Mouse (Mus musculus): ENCODE measurements around the gene Nrp1. TPM values are rescaled to one million over a fixed set of nuclear protein-coding genes. Genes with fewer than 3 reads are reported as not detected.
A peak's percentile ranks its signal among the peaks of the same experiment; 100 is the strongest.

Gene Nrp1
- polyA plus RNA-seq, 1 experiment from 2014 or later: 151 TPM

GRCm38 (mm10) chr8:128372724-128373123 lies 14.3 kb downstream of the Nrp1 start:
- Histone ChIP-seq H3K9ac (no peak overlapping the region), H3K27ac (replicated peaks) (no peak overlapping the region), H3K4me2 (no peak overlapping the region), H3K36me3 (peaks cover 38% of the 10 kb centered on the region), H3K27me3 (no peaks in the 10 kb centered on the region), H3K4me1 (replicated peaks) (peaks cover 60% of the 10 kb centered on the region), H3K9me3 (no peaks in the 10 kb centered on the region), H3K4me3 (no peak overlapping the region)
- ATAC-seq (ENCODE audit: low read depth): no peak
- WGBS: 65% methylated on average over 5 of the region's 5 CpGs

- H3K27ac ChIP-seq (replicated peaks): no peak overlapping the region
- no peak overlapping the region for H3K4me2 ChIP-seq
- no peaks in the 10 kb centered on the region for H3K9me3 ChIP-seq
- H3K36me3 ChIP-seq: peaks cover 38% of the 10 kb centered on the region
- no peak overlapping the region for H3K9ac ChIP-seq
- H3K4me1 ChIP-seq (replicated peaks): peaks cover 63% of the 10 kb centered on the region
- no peak for ATAC-seq (ENCODE audit: low read depth)
- H3K4me3 ChIP-seq: no peak overlapping the region
- WGBS: 89% methylated on average over 6 of the region's 6 CpGs
- no peaks in the 10 kb centered on the region for H3K27me3 ChIP-seq
Measured at GRCm38 (mm10) chr8:128373418-128373817, 15.0 kb downstream of the Nrp1 start.

- WGBS: 46% methylated on average over 4 of the region's 4 CpGs
- Histone ChIP-seq H3K36me3 (peaks cover 24% of the 10 kb centered on the region), H3K27me3 (no peaks in the 10 kb centered on the region), H3K4me1 (replicated peaks) (peaks cover 57% of the 10 kb centered on the region), H3K4me3 (no peak overlapping the region), H3K9ac (no peak overlapping the region), H3K4me2 (no peak overlapping the region), H3K27ac (replicated peaks) (no peak overlapping the region), H3K9me3 (no peaks in the 10 kb centered on the region)
- no peak for ATAC-seq (ENCODE audit: low read depth)
Measured at GRCm38 (mm10) chr8:128375291-128375690, 16.9 kb downstream of the Nrp1 start.

DNA sequence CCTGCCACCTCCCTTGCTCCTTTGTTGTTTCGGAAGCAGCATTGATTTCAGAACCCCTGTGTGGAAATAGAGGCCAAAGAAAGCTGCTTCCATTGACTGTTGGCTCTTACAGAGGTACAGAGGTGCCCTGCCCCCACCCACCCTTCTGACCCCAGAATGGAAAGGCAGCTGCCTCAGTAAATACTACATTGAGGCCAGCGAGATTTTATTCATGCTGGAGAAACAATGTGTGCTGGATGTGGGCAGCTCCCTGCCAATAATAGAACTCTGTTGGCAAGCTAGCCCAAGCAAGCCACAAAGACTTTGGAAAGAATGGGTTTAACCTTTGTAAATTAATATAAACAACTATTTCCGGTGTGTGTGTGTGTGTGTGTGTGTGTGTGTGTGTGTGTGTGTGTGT lies 24.8 kb downstream of the Nrp1 start:
- ATAC-seq (ENCODE audit: low read depth): no peak
- Histone ChIP-seq H3K27me3 (no peaks in the 10 kb centered on the region), H3K4me1 (replicated peaks) (peaks cover 45% of the 10 kb centered on the region), H3K27ac (replicated peaks) (0 out of 2 replicates have a peak overlapping the region, but pooled peaks have one; percentile 9), H3K9me3 (no peaks in the 10 kb centered on the region), H3K9ac (no peak overlapping the region), H3K36me3 (no peaks in the 10 kb centered on the region), H3K4me3 (no peak overlapping the region), H3K4me2 (no peak overlapping the region)
- WGBS: 19% methylated on average over 3 of the region's 3 CpGs

- no peaks in the 10 kb centered on the region for H3K36me3 ChIP-seq
- H3K9me3 ChIP-seq: no peaks in the 10 kb centered on the region
- ATAC-seq (ENCODE audit: low read depth): no peak
- H3K27ac ChIP-seq (replicated peaks): no peak overlapping the region
- H3K4me2 ChIP-seq: no peak overlapping the region
- no peak overlapping the region for H3K4me3 ChIP-seq
- peaks cover 38% of the 10 kb centered on the region for H3K4me1 ChIP-seq (replicated peaks)
- 75% methylated on average over 2 of the region's 2 CpGs for WGBS
- no peak overlapping the region for H3K9ac ChIP-seq
- H3K27me3 ChIP-seq: no peaks in the 10 kb centered on the region
Measured at GRCm38 (mm10) chr8:128384366-128384765, 26.0 kb downstream of the Nrp1 start.

DNA sequence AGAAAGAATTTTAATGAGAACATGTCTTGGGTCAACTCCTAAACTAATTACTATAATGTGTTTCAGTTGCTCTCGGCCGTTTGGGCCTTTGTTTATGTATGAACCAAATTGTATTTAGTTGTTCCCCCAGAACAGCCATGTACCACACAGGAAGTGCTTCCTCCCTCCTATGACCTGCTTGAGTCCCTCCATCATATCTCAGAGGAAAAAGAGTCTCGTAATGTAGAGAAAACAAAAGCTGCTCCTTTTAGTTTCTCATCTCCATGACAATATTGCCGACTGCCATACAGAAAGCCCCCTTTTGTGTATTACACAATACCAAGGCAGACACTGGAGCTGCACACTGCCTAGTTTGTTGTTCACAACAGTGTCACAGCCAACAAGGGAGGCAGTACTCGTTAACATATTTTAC lies 26.5 kb downstream of the Nrp1 start:
- Histone ChIP-seq H3K27me3 (no peaks in the 10 kb centered on the region), H3K4me3 (no peak overlapping the region), H3K27ac (replicated peaks) (no peak overlapping the region), H3K4me2 (no peak overlapping the region), H3K9ac (no peak overlapping the region), H3K4me1 (replicated peaks) (peaks cover 38% of the 10 kb centered on the region), H3K9me3 (no peaks in the 10 kb centered on the region), H3K36me3 (no peaks in the 10 kb centered on the region)
- ATAC-seq (ENCODE audit: low read depth): no peak
- 23% methylated on average over 5 of the region's 5 CpGs for WGBS

GRCm38 (mm10) chr8:128386963-128387621 lies 28.7 kb downstream of the Nrp1 start:
- WGBS: 81% methylated on average over 2 of the region's 2 CpGs
- Histone ChIP-seq H3K4me1 (replicated peaks) (peaks cover 38% of the 10 kb centered on the region), H3K4me3 (no peak overlapping the region), H3K27ac (replicated peaks) (no peak overlapping the region), H3K9me3 (no peaks in the 10 kb centered on the region), H3K27me3 (no peaks in the 10 kb centered on the region), H3K36me3 (no peaks in the 10 kb centered on the region), H3K9ac (no peak overlapping the region), H3K4me2 (no peak overlapping the region)
- no peak for ATAC-seq (ENCODE audit: low read depth)

DNA sequence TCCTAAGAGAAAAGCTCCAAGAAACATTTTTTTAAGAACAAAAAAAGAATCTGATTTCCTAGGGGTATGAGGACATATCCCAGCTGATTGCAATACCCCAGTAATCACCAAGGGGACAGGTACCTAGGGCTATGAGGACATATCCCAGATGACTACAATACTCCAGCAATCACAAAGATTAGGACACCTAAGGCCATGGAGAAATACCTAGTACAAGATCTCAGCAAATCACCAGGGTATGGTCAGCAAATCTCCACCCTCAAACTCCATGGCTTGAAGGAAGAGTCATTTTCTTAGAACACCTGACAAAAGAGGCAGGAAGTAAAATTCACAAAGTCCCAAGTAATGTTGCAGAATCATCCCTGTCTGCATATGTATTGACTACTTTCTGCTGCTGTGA lies 32.4 kb downstream of the Nrp1 start:
- Histone ChIP-seq H3K9ac (no peak overlapping the region), H3K4me2 (no peak overlapping the region), H3K4me1 (replicated peaks) (peaks cover 27% of the 10 kb centered on the region), H3K36me3 (no peaks in the 10 kb centered on the region), H3K27me3 (no peaks in the 10 kb centered on the region), H3K27ac (replicated peaks) (no peak overlapping the region), H3K9me3 (no peaks in the 10 kb centered on the region), H3K4me3 (no peak overlapping the region)
- ATAC-seq (ENCODE audit: low read depth): no peak

DNA sequence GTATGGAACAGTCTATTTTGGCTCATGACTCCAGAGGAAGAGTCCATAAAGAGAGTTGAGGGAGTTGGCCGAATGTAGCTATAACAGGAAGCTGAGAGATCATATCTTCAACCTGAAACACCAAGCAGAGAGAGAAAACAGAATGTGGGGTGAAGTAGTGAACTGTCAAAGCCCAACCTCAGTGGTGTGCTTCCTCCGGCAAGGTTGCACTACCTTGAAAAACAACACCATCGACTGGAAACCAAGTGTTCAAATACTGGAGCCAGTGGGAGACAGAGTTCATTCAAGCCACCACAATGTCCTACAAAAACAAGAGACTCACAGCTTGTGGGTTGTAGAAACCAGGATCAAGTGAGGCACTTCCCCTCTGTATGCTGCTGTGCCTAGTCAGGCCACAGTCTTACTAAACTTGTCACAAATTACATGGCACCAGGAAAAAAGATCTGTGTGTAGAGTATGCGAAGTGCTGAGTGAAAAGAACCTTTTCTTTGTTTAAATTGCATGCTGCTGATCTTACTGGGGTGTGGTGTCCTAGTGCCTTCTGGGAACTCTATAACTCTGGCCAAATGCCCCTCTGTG lies 32.9 kb downstream of the Nrp1 start:
- Histone ChIP-seq H3K4me3 (no peak overlapping the region), H3K4me2 (no peak overlapping the region), H3K27me3 (no peaks in the 10 kb centered on the region), H3K36me3 (no peaks in the 10 kb centered on the region), H3K9ac (no peak overlapping the region), H3K27ac (replicated peaks) (no peak overlapping the region), H3K4me1 (replicated peaks) (peaks cover 31% of the 10 kb centered on the region), H3K9me3 (no peaks in the 10 kb centered on the region)
- no peak for ATAC-seq (ENCODE audit: low read depth)
- 80% methylated on average over 4 of the region's 4 CpGs for WGBS

- H3K4me3 ChIP-seq: no peak overlapping the region
- ATAC-seq (ENCODE audit: low read depth): no peak
- H3K36me3 ChIP-seq: no peaks in the 10 kb centered on the region
- 42% methylated on average over 5 of the region's 5 CpGs for WGBS
- no peaks in the 10 kb centered on the region for H3K27me3 ChIP-seq
- no peak overlapping the region for H3K27ac ChIP-seq (replicated peaks)
- no peak overlapping the region for H3K9ac ChIP-seq
- no peak overlapping the region for H3K4me2 ChIP-seq
- H3K4me1 ChIP-seq (replicated peaks): peaks cover 55% of the 10 kb centered on the region
- no peaks in the 10 kb centered on the region for H3K9me3 ChIP-seq
Measured at GRCm38 (mm10) chr8:128394671-128395193, 36.3 kb downstream of the Nrp1 start.

- Histone ChIP-seq H3K4me3 (no peak overlapping the region), H3K27me3 (no peaks in the 10 kb centered on the region), H3K27ac (replicated peaks) (no peak overlapping the region), H3K9ac (no peak overlapping the region), H3K4me1 (replicated peaks) (peaks cover 57% of the 10 kb centered on the region), H3K9me3 (no peaks in the 10 kb centered on the region), H3K4me2 (no peak overlapping the region), H3K36me3 (no peaks in the 10 kb centered on the region)
- WGBS: 27% methylated on average over 7 of the region's 7 CpGs
- no peak for ATAC-seq (ENCODE audit: low read depth)
Measured at GRCm38 (mm10) chr8:128396968-128397367, 38.6 kb downstream of the Nrp1 start.

DNA sequence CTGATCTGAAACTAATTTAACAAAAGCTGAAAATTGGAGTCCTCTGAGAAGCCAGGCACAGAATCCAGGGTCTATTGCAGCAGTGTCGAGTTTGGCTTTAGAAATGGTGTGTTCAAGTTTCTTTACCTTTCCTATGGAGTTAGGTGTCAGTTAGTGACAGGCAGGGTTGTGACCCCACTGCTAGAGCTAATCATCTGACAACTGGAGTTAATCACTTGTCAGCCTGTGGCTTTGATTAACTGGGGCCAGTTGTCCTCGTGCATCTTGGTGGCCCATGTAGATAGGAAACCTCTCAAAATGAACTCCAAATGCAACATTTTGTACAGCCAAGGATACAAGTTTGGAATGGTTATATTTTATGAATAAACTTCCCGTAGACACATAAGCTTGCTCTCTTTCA lies 39.0 kb downstream of the Nrp1 start:
- no peak for ATAC-seq (ENCODE audit: low read depth)
- no peaks in the 10 kb centered on the region for H3K9me3 ChIP-seq
- no peak overlapping the region for H3K9ac ChIP-seq
- WGBS: 46% methylated on average over 3 of the region's 3 CpGs
- no peaks in the 10 kb centered on the region for H3K27me3 ChIP-seq
- H3K4me1 ChIP-seq (replicated peaks): peaks cover 57% of the 10 kb centered on the region
- H3K27ac ChIP-seq (replicated peaks): no peak overlapping the region
- H3K4me2 ChIP-seq: no peak overlapping the region
- H3K4me3 ChIP-seq: no peak overlapping the region
- H3K36me3 ChIP-seq: no peaks in the 10 kb centered on the region
